In genomic region chr12:54067419-54067818, GRCm38 (mm10) we compare ENCODE assay signal across 9 mouse cellular contexts.
DNase-seq lines count a peak whose midpoint lies in the region; ATAC-seq and TF ChIP-seq lines count a peak whose summit lies in the region.
"Had no signal": no experiment of that assay in that cellular context is flagged by ENCODE, and none has a peak within 500 bp of the region (broad histone marks: within the 10 kb centered on the region; RNA-seq: fewer than 3 reads in every experiment).

No protein-coding gene starts in this region.

- no peak overlapping the region for H3K9ac ChIP-seq in liver, embryonic 15.5 days

- no peaks in the 10 kb centered on the region for H3K36me3 ChIP-seq in heart, embryonic 10.5 days
- H3K36me3 ChIP-seq in E14TG2a.4 (ENCODE audit: insufficient read depth, low read length), result no peaks in the 10 kb centered on the region
- no peaks in the 10 kb centered on the region for H3K36me3 ChIP-seq in liver, embryonic 15.5 days (replicated peaks)

- WGBS in heart, embryonic 10.5 days, result 33% methylated on average over 14 of the region's 14 CpGs
- WGBS in liver, embryonic 15.5 days (ENCODE audit: insufficient replicate concordance), result 27% methylated on average over 14 of the region's 14 CpGs

- H3K4me2 ChIP-seq in liver, embryonic 15.5 days, result peak overlapping the region; percentile 55

- peaks cover 16% of the 10 kb centered on the region for H3K4me1 ChIP-seq in heart, embryonic 10.5 days
- H3K4me1 ChIP-seq in E14TG2a.4 (replicated peaks; ENCODE audit: low read depth, low read length), result peaks cover 34% of the 10 kb centered on the region
- H3K4me1 ChIP-seq in liver, embryonic 15.5 days (replicated peaks), result peaks cover 11% of the 10 kb centered on the region

- no peak for DNase-seq in heart, embryonic 10.5 days (ENCODE audit: low spot score)
- no peak for DNase-seq in heart, postnatal 14 days
- no peak for DNase-seq in gastrocnemius, postnatal 10 days
- DNase-seq in gastrocnemius, adult 8-10 months (ENCODE audit: low spot score in 2 of 2), result no peak
- DNase-seq: thymus, postnatal 36 days had no signal

- peaks cover 53% of the 10 kb centered on the region for H3K27me3 ChIP-seq in heart, embryonic 10.5 days (ENCODE audit: insufficient read depth, poor library complexity, severe bottlenecking)
- H3K27me3 ChIP-seq in E14TG2a.4 (ENCODE audit: insufficient read depth, low read length), result peaks cover 46% of the 10 kb centered on the region
- peaks cover 39% of the 10 kb centered on the region for H3K27me3 ChIP-seq in liver, embryonic 15.5 days

- H3K4me3 ChIP-seq in heart, embryonic 10.5 days, result peak overlapping the region; percentile 59
- peak overlapping the region; percentile 80 for H3K4me3 ChIP-seq in E14TG2a.4 (replicated peaks; ENCODE audit: low read length)
- no peak overlapping the region; the same call in 1 of the 2 replicates for H3K4me3 ChIP-seq in liver, embryonic 15.5 days (replicated peaks)

- H3K9me3 ChIP-seq in heart, embryonic 10.5 days, result no peaks in the 10 kb centered on the region
- H3K9me3 ChIP-seq in E14TG2a.4 (ENCODE audit: low read length), result no peaks in the 10 kb centered on the region
- H3K9me3 ChIP-seq in liver, embryonic 15.5 days (replicated peaks), result no peaks in the 10 kb centered on the region

- no peak for TF ChIP-seq CTCF in E14TG2a.4 (conservative IDR thresholded peaks at IDR 0.05; ENCODE audit: low read length)

- 0 out of 4 replicates have a peak, but pooled peaks have one; percentile 12 to 34 for ATAC-seq in hematopoietic stem cell, adult 5-6 weeks (replicated peaks in 1 of 2; ENCODE audit: insufficient read depth in 1 of 2, low FRiP score in 2 of 2, low TSS enrichment in 1 of 2, low read depth in 1 of 2, poor library complexity in 2 of 2, severe bottlenecking in 2 of 2)
- no peak for ATAC-seq in liver, embryonic 15.5 days (ENCODE audit: insufficient read depth)
- no peak for ATAC-seq in megakaryocyte progenitor cell, adult 5-6 weeks (replicated peaks; ENCODE audit: poor library complexity)

- intact Hi-C loops in heart, postnatal 14 days (cut with DNase I), result loop anchor here (10.0 kb wide), 2 partner anchors 313 to 813 kb away; no protein-coding TSS in a partner anchor

- peak overlapping the region; percentile 60 for H3K27ac ChIP-seq in heart, embryonic 10.5 days
- no peak overlapping the region for H3K27ac ChIP-seq in liver, embryonic 15.5 days (replicated peaks)

Comparison
In these comparisons a context has a peak if more than half of its experiments do, and no peak if none do; other contexts are left out.
1. ATAC-seq: peak in hematopoietic stem cell, adult 5-6 weeks (2 of 2); none in liver, embryonic 15.5 days (single experiment) and megakaryocyte progenitor cell, adult 5-6 weeks (single experiment).